Comparison of ENCODE assay signal across 18 mouse cellular contexts in the genomic region with DNA sequence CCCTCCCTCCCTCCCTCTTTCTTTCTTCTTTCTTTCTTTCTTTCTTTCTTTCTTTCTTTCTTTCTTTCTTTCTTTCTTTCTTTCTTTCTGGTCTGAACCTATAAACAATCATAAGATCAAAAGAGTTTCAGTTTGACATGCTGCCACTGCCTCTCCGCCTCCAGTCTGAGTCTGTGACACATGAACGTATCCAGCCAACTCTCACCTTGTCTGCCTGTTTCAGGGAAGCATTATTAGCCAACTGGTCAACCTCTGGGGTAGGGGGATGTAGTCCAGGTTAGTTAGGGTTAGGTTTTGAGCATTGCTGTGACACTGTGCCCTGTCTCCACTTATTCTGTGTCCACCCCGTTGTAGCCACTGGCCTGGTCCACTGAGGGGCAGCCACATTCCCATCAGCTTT.
DNase-seq lines count a peak whose midpoint lies in the region; ATAC-seq lines count a peak whose summit lies in the region.
"Had no signal": no experiment of that assay in that cellular context is flagged by ENCODE, and none has a peak within 500 bp of the region (broad histone marks: within the 10 kb centered on the region; RNA-seq: fewer than 3 reads in every experiment).

No protein-coding gene starts in this region.

- DNase-seq in CD4-positive helper T cell, adult 2 months (ENCODE audit: low read depth, low spot score) = peak; percentile 47
- DNase-seq in induced T-regulatory cell, adult 2 months (ENCODE audit: low read depth) = peak; percentile 62
- no peak for DNase-seq in kidney, postnatal 14 days
- DNase-seq in layer of hippocampus, postnatal 36 days = no peak
- DNase-seq in heart, postnatal 25 days (ENCODE audit: low spot score) = no peak
- DNase-seq: adrenal gland, adult 8-10 months; adrenal gland, postnatal 14 days; adrenal gland, postnatal 36 days; B cell, adult 2 months; cerebellum, adult 11-12 months; cerebellum, adult 2 months; cerebellum, adult 9-11 months; cerebellum, postnatal 14 days; cerebellum, postnatal 36 days; embryo, embryonic 11 days had no signal

- ATAC-seq in CD4-positive, CD25-positive, alpha-beta regulatory T cell, adult 4 months = peak; percentile 51
- ATAC-seq: forebrain, embryonic 14.5 days; forebrain, embryonic 16.5 days had no signal

- intact Hi-C loops in heart, postnatal 25 days (cut with DNase I) = no loop called here

Comparison
In these comparisons a context has a peak if more than half of its experiments do, and no peak if none do; other contexts are left out.
1. DNase-seq: peak in CD4-positive helper T cell, adult 2 months (single experiment) and induced T-regulatory cell, adult 2 months (single experiment); none in kidney, postnatal 14 days (single experiment), layer of hippocampus, postnatal 36 days (0 of 2) and heart, postnatal 25 days (single experiment).